Mouse (Mus musculus): ENCODE measurements at regions not wholly inside any gene's neighbourhood (a gene's known extent, or its start where the extent isn't known, plus 50 kb on each side); places are given as distances from the start of the nearest gene placed in this dataset.
"Not testable (repeated sequence)": the region's sequence is repeated elsewhere in the genome, so short reads cannot be mapped to it uniquely, and the experiment has no call there.

GRCm38 (mm10) chr7:73192839-73193238, 182.5 kb upstream of the Rgma start:
- no peak for DNase-seq (ENCODE audit: low read depth, low spot score)

GRCm38 (mm10) chr7:73195306-73195705, 180.0 kb upstream of the Rgma start:
- no peak for DNase-seq (ENCODE audit: low read depth, low spot score)

- DNase-seq (ENCODE audit: low read depth, low spot score): no peak
Measured at GRCm38 (mm10) chr7:73196851-73197531, 178.3 kb upstream of the Rgma start.

GRCm38 (mm10) chr7:73198069-73198468, 177.2 kb upstream of the Rgma start:
- DNase-seq (ENCODE audit: low read depth, low spot score): no peak

GRCm38 (mm10) chr7:73199967-73200366, 175.3 kb upstream of the Rgma start:
- no peak for DNase-seq (ENCODE audit: low read depth, low spot score)

DNA sequence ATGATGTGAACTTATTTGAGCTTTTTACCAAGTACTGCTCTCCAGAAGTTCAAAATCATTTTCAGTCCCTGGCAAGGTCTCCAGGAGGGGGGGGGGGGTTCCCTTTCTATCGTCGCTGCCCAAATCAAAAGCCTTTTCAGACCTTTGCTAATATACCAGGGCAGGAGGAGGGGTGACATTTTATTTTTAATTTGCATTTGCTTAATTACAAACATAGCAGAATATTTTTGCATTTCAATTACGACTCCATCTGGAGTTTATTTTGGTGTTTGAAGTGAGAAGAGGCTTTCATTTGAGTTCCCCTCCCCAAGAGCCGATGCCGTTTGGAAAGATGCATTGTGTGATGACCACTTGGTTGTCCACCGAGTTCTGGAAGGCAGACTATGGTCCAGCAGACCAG, 174.0 kb upstream of the Rgma start:
- no peak for DNase-seq (ENCODE audit: low read depth, low spot score)

- DNase-seq (ENCODE audit: low read depth, low spot score): no peak
Measured at GRCm38 (mm10) chr7:73206922-73207811, 168.1 kb upstream of the Rgma start.

- DNase-seq (ENCODE audit: low read depth, low spot score): no peak
Measured at GRCm38 (mm10) chr7:73208479-73208816, 166.9 kb upstream of the Rgma start.

DNA sequence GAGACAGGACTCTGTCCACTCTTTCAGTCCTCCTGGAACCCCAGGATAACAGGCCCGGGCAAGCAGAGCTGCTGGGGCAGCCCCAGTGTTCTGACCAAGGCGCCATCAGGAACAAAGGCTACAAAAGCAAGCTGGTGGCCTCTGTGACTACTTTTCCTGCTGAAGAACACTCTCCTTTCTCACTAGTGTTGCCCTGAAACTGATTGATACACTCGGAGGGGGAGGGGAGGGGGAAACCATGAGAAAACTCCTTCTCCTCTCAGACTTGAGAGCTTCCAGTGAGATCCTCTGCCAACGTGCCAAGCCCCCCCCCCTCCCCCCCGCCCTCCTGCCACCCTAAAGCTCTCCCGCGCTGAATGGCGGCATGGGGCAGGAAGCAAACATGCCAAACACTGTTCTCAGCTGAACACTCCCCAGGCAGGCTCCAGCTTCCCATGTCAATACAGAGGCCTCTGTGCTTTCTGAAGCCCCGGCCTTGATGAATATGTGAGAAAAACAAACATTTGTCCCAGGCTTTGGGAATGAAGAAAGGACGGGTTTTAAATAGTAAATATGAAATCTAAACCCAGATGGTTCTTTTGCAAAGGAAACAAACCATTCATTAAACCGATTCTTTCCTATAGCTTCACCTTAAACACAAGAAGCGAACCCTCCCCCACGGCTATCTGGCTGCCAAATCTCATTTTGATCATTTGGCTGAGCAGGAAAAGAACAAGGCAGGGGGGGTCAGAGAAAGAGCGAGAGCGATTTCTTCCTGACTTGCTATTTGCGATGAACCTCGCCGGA, 166.3 kb upstream of the Rgma start:
- DNase-seq (ENCODE audit: low read depth, low spot score): no peak

DNA sequence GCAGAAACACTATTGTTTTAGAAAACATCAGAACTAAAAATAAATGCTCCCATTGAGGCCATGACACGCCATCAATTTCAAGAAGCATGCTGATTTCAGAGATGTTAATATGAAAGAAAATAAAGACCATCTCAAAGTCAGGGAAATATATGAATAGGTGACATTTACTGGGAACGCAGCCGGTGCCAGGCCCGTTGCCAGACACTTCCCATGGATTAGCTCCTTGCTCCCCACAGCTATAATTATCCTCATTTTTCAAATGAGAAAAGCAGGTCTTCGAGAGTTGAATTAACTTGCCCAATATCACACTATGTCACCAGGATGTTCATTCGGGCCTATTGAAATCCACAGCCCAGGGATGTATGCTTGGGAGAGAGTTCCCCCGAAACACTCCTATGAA, 165.2 kb upstream of the Rgma start:
- no peak for DNase-seq (ENCODE audit: low read depth, low spot score)

DNA sequence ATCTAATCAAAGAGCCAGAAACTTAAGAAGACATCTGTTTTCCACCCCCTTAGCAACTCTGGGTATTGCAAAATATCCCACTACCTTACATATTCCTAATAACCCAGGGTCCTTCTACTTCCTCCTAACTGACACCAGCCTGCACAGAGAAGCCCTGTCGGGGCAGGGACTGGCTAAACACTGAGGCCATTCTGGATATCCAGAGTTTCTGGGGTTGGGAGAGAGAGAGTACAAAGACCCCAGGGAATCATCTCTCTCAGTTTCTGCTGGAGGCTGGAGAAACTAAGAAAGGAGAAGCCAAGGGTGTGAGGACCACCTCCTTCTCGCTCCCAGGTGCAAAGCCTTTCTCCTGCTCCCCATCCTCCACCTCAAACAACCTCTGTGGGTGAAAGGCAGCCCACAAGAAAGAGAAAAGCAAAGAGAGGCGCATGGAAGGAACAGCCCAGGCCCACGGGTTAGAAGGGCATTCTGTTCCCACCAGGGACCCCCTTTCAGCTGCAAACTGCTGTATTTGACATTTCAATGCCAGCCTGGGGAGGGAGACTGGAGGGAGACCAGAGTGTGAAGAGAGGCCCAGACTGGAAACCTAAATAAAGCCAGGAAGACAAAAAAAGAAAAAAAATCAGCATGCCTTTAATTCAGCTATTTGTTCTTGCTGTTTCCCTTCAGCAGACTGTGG, 152.9 kb upstream of the Rgma start:
- no peak for DNase-seq (ENCODE audit: low read depth, low spot score)

- DNase-seq (ENCODE audit: low read depth, low spot score): no peak
Measured at GRCm38 (mm10) chr7:73222929-73223512, 152.3 kb upstream of the Rgma start.

- DNase-seq (ENCODE audit: low read depth, low spot score): no peak
Measured at GRCm38 (mm10) chr7:73233539-73234158, 141.7 kb upstream of the Rgma start.

DNA sequence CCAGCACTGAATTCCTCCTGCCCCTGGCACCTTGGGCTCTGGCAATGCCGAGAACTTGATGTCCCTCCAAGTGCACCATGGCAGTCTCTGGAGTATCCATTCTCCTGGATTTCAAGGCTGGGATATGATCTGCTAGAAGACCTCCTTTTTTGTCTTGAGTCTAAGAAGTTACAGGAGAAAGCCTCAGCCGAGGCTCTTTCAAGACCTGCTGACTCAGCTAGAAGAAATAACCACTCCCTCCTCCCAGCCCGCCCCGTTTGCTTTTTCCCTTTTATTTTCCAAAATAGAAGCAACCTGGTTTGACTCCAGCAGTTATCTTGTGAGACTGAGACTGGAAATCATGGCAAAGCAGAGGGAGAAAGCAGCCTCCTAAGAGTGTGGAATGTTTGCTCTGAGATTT, 136.8 kb upstream of the Rgma start:
- no peak for DNase-seq (ENCODE audit: low read depth, low spot score)

DNA sequence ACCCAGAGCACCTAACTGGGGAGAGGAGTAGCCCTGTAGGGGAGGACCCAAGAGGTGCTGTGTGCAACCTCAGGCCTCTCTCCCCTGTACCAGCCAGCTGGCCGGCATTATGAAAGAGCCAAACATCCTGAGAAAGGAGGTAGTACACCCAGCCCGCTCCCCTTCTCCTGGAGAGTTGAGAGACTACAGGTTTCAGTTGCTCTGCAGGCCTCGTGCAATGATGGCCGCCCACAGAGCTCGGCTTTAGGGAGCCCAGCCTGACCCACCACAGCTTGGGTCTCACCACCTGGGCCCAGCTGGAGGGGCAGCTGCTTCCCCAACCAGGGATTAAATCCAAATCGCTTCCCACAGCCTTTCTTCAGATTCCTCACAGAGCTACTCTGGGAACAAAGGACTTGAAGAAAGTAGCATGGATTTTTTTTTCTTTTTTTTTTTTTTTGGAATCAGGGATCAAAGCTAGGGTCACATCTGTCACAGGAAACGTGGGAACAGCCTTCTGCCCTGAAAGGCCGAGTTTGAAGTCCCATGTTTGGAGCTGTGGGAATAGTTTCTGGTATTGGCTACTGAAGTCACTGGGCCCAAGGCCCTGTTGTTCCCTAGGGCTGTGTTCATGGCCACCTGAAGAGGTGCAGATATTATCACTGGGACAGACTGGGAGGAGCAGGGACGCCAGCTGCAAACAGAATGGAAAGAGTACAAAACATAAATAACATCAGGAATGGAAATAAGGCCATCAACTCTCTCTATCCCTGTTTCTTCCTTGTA, 131.5 kb upstream of the Rgma start:
- DNase-seq (ENCODE audit: low read depth, low spot score): no peak

DNA sequence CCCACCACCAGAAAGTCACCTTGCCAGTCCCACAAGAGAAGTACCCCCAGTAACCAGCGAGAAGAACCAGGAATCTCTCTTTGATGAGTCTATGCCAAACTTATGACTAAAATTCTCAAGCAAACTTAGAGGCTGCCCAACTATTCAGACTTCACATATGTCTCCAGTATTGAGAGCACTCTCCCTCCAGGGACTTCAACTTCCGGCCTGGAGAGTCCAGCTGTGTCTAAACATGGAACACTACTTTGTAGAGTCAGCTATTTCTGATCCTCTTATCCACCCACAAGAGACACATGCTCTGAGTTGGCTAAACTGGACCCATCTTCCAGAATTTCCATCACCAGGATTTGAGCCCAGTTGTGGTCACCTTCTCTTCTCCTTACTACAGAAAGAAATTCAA, 129.9 kb upstream of the Rgma start:
- DNase-seq (ENCODE audit: low read depth, low spot score): no peak

DNA sequence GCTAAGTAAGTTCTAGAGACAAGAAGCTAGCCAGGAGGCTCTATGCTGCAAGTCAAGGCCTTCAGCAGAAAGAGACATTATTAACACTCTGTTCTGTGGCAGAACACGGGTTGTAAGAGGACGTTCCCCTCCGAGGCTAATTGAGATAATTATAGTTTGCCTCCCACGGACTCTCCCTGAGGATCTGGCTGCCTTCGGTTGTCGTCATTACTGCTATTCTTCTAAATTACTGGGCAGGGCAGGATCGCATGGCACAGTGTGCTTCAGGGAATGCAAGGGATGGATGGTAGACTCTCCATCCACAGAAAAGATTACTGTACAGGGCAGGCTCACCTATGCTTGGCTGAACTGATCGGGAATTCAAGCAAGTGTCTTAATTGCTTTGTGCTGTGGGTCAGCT, 124.7 kb upstream of the Rgma start:
- no peak for DNase-seq (ENCODE audit: low read depth, low spot score)

DNA sequence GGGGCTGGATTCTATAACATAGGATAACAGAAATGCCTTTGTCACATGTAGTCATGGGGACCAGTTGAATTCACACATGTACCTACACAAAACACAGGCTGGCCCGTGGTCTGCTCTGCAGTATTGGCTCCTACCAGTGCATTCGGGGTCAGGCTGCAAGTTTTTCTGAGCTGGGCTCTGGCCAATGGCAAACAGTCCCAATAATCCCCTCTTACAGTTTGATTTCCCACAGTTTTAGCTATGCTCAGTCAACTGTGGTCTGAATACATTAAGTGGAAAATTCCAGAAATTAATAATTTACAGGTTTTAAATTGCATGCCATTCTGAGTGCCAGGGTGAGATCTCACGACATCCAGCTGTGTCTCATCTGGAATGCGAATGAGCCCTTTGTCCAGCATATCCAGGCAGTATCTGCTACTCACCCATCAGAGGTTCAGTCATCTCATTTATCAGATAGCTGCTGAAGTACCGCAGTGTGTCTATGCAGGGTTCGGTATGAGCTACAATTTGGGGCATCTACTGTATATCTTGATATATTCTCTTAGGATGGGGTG, 124.0 kb upstream of the Rgma start:
- no peak for DNase-seq (ENCODE audit: low read depth, low spot score)

DNA sequence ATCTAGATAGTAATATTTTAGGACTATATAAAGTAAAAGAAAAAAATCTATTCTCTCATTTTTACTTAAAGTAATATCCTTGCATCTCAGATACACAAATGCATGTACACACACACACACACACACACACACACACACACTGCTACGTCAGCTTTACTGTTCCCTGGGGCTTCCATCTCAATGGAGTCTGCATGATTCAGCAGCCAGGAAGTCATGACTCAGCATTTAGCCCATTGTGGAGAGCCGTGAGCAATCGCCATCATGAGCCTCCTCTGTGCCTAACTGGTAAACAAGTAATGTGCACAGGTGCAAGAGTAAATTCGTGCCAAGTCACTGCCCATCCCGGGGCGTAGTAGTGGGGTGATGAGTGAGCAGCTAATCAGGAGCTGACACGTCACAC, 120.3 kb upstream of the Rgma start:
- not testable (repeated sequence) for DNase-seq (ENCODE audit: low read depth, low spot score)

DNA sequence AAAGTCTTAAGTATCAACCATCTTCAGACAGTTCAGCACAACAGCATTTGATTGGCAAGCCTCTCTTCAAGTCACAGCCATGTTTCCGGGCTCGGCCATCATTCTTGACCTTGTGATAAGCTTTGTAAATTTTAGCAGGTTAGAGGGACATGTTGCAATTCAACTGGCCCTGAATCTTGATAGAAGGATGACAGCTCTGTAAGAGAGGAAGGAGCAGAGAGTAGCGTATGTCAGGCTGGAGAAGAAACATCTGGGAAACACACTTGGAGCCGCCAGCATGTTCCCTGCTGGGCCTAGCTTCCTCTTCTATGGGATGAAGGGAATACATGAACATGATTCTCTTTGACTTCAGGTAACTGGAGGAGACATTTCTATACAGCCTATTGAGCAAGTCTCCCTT, 115.2 kb upstream of the Rgma start:
- no peak for DNase-seq (ENCODE audit: low read depth, low spot score)
